Mouse (Mus musculus) bone marrow macrophage, adult 2 months (primary cell): ENCODE data around the gene Fam241b.

Experiments
- CTCF ChIP-seq: IDR thresholded peaks from 2 replicates; pipeline ENCODE4 v1.5.1; 2012; ENCODE audit warnings: low read depth, mild to moderate bottlenecking, low read length, moderate library complexity
- POLR2A ChIP-seq: IDR thresholded peaks from 2 replicates; pipeline ENCODE4 v1.6.1; 2012; ENCODE audit warnings: mild to moderate bottlenecking, low read depth, low read length, borderline replicate concordance

DNA sequence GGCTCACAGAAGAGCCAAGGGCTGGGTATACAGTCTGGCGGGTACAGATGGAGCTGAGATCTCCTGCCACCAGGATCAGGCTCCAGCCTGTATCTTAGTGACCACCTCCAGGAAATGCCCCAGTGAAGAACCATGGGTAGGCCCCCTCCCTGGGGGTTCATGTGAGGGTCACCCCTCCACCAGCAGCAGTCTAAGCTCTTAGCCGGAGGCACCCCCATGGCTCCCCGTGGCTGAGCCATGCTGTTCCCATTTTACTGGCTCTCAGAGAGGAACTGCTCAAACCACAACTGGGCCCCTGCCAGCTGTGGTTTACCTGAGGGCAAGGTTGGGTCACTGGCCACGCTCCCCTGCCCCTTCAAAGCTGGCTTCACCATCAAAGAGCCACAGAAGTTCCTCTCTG lies 46.2 kb upstream of the Fam241b start:
- TF ChIP-seq CTCF = no peak
- TF ChIP-seq POLR2A = no peak
